Mouse (Mus musculus) mouse embryonic stem cell (cell line): ENCODE results near the gene Pfas.

Source experiments
- in situ Hi-C, 2 experiments: fragments of 300-500 bp; cut with MboI; formaldehyde crosslinking; loops; 1 replicate in 1 of 2; 3 replicates in 1 of 2; pipeline ENCODE4 v1.14.3; 2019 to 2020; ENCODE audit warnings: low sequenced_read_pairs in 2 of 2, low pct_unique_long_range_greater_than_20kb in 1 of 2, mixed read lengths in 1 of 2; ENCODE audit not compliant: unreplicated experiment in 1 of 2

Gene Pfas

DNA sequence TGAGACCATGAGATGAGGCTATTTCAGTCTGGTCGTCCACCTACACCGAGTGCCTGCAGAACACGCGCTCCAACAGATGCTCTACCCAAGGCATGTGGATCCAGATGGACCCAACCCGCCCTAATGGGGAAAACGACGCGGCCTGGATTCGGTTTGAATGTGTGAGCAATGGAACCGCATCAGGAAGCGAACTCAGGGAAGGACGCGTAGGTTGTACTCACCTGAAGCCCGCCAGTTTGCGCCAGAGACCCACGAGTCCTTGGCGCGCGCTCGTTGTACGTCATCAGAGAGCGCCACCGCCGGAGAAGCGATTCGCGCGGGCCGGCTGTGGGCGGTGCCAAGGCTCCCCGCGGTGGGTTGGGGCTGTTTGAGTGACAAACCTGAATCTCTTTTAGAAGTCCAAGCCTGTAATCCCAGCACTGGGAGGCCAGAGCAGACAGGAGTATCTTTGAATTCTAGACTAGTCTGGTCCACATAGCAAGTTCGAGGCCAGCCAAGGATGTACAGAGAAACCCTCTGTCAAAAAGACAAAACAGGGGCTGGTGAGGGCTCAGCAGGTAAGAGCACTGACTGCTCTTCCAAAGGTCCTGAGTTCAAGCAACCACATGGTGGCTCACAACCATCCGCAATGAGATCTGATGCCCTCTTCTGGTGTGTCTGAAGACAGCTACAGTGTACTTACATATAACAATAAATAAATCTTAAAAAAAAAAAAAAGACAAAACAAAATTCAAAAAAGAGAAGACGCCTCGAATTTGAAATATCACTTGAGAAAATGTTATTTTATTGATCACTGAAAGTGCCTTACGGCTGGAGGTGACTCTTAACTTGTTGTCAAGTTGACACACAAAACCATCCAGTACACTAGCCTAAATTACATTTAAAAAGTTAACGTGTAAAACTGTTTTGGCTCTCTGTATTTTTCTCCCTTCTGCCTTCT, at the start of gene Pfas:
Gene Pfas (minus strand): TSS at position 279 of the 940 bp plus-strand sequence.
- in situ Hi-C loops = no loop called here

DNA sequence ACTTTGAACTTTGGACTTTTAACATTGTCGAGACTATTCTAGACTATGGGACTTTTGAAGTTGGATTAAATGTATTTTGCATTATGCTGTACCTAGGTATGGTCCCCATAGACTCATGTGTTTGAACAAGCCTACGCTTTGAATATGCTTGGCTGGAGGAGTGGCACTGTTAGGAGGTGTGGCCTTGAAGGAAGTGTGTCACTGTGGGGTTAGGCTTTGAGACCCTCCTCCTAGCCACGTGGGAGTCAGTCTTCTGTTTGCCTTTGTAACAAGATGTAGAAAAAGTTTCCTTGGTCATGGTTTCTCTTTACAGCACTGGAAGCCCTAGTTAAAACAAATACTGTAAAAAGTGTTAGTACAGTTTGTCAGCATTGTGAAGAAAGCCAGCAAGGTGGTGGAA, 45.6 kb upstream of the Pfas start:
- in situ Hi-C loops = no loop called here

DNA sequence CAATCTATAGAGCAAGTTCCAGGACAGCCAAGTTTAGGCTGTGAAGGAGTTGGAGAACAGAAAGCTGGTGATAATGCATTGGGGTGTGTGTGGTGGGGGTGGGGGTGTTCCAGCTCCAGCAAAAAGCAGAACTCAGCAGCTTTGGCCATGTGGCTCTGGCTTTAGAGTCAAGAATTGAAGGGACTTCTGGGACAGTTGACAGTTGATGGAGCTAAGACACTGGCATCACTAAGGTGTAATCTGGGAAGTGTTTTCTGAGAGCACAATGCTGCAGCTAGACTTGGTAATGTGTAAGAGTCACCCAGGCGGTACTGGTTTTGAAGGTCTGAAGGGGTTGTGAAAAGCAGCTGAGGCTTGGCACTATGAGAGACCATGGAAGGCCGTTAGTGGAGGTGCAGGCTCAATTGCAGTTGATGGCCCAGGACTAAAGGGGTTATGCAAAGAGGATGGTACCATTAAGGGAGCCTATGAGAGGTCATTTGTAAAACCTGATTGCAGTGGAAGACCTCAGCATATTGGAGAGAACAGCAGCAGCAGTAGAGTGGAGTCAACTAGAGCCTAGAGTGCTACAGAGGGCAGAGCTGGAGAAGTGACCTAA, 44.7 kb upstream of the Pfas start:
- in situ Hi-C loops = no loop called here

DNA sequence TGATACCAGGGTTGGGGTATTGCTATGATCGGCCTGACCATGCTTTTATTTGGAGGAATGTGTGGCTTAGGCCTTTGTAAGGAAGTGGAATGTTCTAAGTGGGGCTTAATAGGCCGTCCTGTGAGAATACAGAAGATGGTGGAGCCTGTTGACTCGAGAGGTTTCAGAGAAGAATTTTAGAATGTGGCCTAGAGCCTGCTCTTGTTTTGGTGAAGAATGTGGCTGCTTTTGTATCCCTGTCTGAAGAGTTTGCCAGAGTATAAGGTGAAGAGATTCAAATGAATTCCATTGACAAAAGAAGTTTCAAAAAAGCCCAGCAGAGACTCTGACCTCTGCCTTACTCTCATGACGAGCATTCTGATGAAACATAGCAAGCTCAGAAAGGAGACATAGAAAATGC, 43.5 kb upstream of the Pfas start:
- in situ Hi-C loops = no loop called here

DNA sequence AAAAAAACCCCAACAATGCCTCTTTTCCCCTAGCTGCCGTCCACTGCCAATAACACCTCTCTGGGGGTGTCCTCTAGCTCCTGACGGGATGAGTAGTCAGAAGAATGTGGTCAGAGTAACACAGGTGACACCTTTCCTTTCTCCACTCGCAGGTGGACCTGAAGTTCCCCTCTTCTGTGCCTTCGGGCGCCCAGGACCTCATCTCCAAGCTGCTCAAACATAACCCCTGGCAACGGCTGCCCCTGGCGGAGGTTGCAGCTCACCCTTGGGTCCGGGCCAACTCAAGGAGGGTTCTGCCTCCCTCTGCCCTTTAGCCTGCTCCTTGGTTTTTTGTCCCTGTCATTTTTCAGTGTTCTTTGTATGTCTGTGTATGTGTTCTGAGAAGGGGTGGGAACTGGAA, 42.5 kb upstream of the Pfas start:
- in situ Hi-C loops = no loop called here

DNA sequence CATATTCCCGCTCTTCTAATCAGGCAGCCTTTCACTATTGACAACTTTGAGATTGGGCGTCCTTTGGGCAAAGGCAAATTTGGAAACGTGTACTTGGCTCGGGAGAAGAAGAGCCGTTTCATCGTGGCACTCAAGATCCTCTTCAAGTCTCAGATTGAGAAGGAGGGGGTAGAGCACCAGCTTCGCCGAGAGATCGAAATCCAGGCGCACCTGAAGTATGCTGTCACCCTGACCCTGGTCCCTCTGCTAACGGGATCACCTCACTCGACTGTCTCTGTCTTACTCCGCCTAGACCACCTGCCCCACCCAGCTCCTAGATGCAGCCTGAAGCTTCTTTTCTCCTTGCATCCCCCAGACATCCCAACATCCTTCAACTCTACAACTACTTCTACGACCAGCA, 39.9 kb upstream of the Pfas start:
- in situ Hi-C loops = no loop called here

DNA sequence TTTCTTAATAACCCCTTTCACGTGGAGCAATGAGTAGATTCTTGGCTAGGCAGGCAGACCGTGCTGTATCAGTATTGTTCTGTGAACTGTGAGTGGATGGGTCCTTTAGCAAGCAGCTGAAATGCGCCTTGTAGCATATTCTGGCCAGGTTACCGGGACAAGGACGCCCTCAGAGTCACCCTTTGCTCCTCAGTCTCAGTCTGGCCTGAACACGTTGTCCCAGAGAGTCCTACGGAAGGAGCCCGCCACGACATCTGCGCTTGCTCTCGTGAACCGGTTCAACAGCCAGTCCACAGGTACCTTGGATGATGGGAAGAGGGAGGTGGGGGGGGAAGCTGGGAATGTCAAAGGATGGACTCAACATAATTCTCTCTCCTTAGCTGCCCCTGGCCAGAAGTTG, 39.3 kb upstream of the Pfas start:
- in situ Hi-C loops = no loop called here

DNA sequence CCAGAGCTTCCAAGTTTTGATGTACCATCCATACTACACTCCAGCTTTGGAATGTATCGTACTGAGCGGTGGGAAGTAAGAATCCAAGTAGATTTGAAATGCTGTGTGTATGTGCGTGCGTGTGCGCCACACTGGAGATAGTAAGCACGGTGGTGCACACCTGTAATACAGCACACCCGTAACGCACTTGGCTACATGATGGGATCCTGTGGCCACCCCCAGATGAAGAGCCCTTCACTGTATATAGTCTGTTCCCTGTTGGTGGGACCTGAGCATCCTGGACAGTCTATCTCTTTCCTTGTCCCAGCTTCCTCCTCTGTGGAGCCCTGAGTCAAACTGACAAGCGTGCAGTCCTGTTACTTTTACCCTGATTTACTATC, 38.1 kb upstream of the Pfas start:
- in situ Hi-C loops = no loop called here

DNA sequence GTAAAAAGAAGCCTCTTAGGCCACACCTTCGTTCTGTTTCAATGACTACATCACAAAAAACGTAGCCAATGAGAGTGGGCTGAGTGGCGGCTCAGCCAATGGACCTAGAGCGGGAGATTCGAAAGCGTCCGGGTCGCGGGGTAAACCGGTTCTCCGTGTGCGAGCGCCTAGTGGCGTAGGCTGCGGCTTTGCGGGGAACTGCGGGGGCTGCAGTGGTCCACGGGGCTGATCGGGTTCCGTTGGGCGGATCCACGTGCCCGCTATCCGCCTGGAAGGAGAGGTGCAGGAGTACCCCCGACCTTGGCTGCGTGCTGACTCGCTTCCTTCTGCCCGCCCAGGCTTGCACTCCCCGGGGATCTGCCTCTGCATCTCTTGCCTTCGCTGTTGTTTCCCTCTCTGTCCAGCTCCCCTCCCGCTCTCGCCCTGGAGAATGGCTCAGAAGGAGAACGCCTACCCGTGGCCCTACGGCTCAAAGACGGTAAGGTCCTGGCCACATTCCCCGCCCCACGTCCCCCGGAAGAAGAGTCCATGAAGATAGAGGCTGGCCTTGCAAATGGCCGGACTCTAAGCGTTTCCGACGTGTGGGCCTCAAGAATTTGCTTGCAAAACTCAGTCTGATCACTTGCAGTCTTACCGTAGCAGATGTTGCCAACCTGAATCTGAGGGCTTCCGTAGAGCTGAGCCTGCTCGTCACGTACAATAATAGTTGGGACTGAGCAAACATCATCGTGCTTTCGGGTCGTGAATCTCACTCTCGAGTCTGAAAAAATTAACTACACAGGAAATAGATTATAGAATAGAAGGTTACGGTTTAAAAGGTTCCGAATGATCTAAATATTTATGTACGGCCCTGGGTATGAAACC, 37.5 kb upstream of the Pfas start, which contains the start of gene Aurkb:
Gene Aurkb (plus strand): TSS at position 117 of the 864 bp plus-strand sequence.
- in situ Hi-C loops = no loop called here

DNA sequence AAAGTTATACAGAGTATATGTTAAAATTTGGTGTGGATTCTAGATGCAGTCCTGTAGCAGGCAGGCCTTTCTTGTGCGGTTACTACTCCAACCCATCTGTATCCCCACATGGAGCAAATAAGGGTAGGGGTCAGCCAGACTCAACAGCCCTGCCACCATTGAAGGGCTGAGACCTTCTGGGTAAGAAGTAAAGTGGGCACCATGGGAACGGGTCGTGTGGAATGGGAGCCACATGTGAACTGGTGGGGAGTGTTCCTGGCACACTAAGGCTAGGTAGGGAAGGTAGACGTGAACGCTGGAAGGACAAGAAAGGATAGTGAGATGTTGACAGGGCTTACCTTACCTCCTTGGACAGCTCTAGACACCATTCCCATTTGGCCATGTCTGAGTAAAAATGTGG, 29.9 kb upstream of the Pfas start:
- in situ Hi-C loops = no loop called here

DNA sequence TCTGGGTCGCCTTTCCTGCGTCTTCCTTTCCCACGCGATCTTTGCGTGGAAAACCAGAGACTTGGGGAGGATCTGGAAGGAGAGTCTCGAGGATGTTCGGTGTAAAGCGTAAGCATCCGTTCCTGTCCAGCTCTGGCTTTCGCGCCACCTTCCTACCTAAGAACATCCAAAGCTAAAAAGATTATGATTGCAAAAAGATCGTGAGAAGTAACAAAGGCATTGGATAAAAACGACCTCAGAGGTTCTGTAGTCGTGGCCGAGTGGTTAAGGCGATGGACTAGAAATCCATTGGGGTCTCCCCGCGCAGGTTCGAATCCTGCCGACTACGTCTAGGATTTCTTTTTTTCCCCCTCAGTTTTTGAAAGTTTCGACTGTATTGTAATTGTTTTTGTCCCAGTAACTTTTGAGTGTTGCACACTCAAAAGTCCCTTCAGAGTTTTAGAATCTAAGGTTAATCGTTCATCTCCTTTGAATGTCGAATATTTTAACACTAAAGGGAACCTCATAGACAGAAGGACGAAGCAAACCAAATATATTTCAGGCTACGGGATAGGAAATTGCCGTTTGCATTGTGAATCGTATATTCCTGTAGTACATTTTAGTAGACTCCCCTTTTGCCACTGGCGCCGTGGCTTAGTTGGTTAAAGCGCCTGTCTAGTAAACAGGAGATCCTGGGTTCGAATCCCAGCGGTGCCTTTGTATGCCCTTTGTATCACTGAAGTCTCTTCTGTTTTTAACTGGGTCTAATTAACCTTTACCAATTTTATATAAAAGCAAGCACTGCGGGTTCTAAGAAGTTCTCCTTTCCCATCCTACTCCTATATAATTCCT, 29.2 kb upstream of the Pfas start:
- in situ Hi-C loops = no loop called here

DNA sequence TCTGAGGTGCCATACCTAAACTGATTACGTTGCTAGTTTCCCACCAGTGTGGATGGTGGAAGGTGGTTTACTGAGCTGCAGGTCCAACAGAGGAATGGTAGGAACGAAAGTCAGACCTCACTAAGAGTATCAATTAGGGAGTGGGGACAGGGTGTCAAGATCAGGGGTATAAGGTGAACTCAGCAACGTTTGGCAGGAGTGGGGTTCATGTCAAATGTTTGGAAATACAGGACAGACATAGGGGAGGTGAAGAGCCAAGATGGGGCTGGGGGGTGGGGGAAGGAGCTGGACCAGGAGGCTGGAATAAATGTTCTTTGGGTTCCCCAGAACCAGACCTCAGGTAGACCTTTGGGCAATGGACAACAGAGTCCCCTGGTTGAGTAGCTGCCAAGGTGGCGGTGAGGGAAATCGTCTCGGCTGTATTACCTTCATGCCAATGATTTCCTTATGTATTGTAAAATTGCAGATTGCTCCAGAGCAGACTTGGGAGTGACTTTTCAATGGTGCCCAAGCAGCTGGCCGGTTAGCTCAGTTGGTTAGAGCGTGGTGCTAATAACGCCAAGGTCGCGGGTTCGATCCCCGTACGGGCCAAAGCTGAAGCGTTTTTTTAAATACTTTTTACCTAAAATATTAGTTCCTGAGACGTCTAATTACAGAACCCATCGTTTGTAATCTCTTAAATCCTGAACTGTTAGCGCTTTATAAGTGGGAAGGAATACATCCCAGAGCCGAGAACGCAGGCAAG, 28.4 kb upstream of the Pfas start:
- in situ Hi-C loops = no loop called here

DNA sequence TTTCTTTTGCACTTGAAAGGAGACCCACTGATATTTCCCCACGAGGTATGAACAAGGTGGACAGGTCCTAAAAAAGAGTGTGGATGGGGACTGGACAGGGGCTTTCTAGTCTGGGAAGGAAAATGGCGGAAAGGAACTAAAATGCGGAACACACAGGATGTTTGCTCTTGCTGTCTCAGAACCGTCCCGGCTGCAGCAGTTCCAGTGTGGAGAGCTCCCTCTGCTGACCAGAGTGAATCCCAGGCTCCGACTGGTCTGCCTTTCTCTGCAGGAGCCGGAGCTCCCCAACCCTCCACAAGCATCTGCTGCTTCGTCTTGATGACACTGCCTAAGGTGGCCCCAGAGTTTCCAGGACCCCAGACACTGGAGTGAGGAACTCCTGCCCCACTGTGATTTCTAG, 27.6 kb upstream of the Pfas start:
- in situ Hi-C loops = no loop called here

DNA sequence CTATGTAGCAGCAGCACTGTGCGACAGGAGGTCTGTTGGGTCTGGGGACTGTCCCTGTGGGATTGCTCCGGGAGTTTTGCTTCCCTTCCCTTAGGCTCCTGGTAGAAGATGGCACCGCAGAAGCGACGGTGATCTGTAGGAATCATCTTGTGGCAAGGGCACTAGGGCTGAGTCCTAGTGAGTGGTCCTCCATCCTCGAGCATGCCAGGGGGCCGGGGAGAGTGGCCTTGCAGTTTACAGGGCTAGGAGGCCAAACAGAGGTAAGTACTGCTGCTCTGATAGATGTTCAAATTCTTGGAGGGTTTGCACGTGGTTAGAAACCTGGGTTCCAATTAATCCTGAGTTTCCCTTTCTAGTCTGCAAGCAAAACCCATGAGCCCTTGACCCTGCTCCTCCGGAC, 27.2 kb upstream of the Pfas start:
- in situ Hi-C loops = no loop called here

DNA sequence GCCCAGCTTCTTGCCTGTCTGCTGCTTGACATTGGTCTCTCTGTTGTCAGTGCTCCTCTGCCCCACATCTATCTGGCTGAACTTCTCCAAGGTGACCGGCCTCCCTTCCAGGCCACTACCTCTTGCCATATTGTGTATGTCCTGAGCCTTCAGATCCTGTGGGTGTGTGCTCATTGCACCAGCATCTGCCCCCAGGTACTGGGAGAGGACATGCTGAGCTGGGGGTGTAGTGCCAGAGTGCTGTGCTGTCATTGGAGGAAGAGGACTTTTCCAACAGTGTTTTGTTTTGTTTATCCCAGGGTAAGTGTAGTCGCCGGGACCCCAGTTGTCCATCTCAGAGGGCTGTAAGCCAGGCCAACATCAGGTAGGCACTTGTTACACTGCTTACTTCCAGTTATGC, 26.3 kb upstream of the Pfas start:
- in situ Hi-C loops = no loop called here

DNA sequence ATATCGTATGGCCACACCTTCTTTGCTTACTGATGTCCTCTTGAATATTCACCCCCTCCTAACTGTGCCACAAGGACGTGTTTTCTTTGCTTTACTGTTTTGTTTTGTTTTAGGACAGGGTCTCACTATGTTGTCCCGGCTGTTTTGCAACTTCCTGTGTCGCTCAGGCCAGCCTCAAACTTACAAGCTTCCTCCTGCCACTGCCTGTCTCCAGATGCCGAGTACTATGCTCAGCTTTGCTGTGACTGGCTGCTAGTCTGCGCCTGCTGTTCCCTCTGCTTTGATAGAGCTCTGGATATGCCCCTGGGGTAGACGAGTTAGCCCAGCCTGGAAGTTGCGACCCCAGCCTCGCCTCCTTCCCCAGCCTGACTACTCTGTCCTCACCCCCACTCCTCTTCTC, 25.3 kb upstream of the Pfas start:
- in situ Hi-C loops = no loop called here

DNA sequence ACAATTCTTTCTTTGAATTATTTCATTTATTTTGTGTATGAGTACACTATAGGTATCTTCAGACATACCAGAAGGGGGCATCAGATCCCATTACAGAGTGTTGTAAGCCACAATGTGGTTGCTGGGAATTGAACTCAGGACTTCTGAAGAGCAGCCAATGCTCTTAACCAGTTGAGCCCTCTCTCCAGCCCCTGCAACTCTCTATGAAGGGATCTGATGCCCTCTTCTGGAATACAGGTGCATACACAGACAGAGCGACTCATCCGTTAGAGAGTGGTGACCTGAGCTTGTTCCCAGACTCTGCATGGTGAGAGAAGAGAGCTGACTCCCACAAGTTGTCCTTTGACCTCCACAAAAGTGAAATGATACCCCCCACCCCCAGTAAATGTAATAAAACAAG, 20.5 kb upstream of the Pfas start:
- in situ Hi-C loops = no loop called here

DNA sequence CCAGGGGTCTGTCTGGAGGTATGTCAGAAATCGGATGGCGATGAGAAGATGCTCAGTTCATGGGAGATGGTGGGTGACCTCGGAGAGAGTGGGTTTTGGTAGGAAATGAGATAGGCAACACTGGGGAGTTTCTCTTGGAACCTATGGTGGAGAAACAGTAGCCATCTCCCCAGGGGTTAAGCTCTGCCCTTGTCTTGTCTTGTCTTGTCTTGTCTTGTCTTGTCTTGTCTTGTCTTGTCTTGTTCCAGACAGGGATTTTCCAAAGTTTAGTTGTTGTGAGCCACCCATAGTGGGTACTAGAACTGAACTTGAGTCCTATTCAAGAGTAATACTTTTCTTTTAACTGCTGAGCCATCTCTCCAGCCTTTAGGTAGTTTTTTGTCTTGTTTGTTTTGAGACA, 18.3 kb upstream of the Pfas start:
- in situ Hi-C loops = no loop called here
